Mouse (Mus musculus): ENCODE results near the gene Tbc1d5.
A peak's percentile ranks its signal among the peaks of the same experiment; 100 is the strongest.

The Tbc1d5 gene

DNA sequence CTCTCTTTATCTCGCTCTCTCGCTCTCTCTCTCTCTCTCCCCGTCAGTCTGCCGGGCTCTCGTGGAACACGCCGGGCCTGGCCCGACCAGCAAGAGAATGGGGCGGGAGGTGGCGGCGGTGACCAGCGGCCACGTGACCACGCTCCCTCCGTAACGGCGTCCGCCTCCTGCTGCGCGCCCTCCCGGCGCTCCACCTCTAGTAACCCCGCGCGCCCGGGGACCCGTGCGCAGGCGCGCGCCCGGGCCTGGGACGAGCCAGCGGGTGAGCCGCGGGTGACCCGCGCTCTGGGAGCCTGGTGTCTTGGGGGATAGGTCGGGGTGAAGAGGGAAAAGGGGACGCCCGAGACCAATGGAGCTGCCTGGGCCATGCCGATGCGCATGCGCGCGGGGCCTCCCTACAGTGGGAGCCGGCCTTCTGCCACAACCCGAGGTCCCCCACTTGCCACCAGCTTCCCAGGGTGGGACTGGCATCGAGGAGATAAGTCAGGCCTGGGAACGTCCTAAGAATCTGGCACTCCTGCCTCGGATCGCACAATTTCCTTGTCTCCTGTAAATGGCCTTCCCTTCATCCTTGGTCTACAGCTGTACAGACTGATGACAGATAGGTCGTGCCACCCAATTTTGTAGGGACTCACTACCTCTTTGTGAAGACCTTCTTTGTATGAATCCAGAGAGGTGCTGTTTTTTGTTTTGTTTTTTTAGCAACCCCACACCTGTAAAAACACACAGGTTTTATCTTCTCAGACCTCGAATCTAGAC is at the start of gene Tbc1d5:
Gene Tbc1d5, minus strand, starts transcription at position 158 of the 759 bp plus-strand sequence.
- DNase-seq (ENCODE audit: low spot score), result peak; percentile 78

- no peak for DNase-seq (ENCODE audit: low spot score)
Observed at GRCm38 (mm10) chr17:51226056-51226455, 46.9 kb upstream of the Tbc1d5 start.

GRCm38 (mm10) chr17:51223152-51223551 is 44.0 kb upstream of the Tbc1d5 start:
- no peak for DNase-seq (ENCODE audit: low spot score)

- DNase-seq (ENCODE audit: low spot score), result no peak
Observed at GRCm38 (mm10) chr17:51221075-51221474, 41.9 kb upstream of the Tbc1d5 start.

- no peak for DNase-seq (ENCODE audit: low spot score)
Observed at GRCm38 (mm10) chr17:51219897-51220296, 40.7 kb upstream of the Tbc1d5 start.

- no peak for DNase-seq (ENCODE audit: low spot score)
Observed at GRCm38 (mm10) chr17:51216426-51216825, 37.3 kb upstream of the Tbc1d5 start.

- DNase-seq (ENCODE audit: low spot score), result no peak
Observed at GRCm38 (mm10) chr17:51209565-51209964, 30.4 kb upstream of the Tbc1d5 start.

DNA sequence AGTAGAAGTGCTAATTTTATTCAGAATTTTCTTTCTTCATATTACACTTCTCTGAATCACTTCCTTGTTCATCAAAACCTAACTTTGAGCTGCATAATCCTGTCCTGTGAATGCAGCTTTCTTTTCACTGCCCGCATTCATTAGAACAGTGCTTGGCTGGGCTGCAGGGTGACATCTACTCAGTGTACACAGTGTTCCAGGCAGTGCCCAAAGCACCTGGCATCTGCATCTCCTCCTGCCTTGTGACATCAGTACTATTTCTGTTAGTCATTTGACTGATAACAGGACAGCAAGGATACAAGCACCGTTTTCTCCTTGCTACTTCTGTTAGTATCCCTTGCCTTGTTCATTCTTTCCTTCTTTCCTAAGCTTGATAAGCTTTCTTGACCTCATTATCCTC is 25.5 kb upstream of the Tbc1d5 start:
- DNase-seq (ENCODE audit: low spot score), result no peak

DNA sequence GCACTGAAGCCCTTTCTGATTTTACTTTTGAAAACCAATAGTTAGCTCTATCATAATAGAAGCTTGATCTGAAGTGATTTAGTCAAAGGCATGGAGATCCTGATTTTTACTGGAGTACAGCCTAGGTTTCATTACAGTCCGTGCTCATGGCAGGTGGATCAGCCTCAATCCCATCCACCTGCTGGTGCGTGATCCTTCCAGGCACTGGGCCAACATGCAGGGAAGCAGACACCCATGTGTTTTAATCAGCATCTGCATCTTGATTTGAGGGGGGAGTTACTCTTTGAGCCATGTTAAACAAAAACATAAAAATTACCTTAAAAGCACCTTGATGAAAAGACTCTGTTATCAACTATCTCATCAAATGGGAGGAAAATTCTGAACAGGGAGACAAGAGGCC is 16.4 kb upstream of the Tbc1d5 start:
- DNase-seq (ENCODE audit: low spot score), result no peak

- DNase-seq (ENCODE audit: low spot score), result no peak
Observed at GRCm38 (mm10) chr17:51194787-51195186, 15.6 kb upstream of the Tbc1d5 start.

- no peak for DNase-seq (ENCODE audit: low spot score)
Observed at GRCm38 (mm10) chr17:51191381-51191780, 12.2 kb upstream of the Tbc1d5 start.

DNA sequence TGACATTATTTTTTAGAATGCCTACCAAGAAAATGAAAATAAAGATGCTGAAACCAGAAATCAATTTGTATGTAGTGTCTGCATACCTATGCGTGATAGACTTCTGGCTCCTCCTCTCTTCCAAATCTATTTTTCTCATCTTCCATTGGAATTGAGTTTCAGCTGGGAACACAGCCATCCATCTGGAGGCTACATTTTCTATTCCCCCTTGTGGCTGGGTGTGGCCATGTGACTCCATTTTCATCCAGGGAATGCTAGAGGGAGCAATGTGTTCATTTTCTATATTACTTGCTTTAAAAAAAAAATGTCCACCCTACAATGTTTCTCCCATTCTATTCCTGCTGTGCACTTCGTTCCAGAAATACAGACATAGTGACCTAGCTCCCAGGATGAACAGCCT is 3.6 kb upstream of the Tbc1d5 start:
- no peak for DNase-seq (ENCODE audit: low spot score)

GRCm38 (mm10) chr17:51178491-51179194 is 509 bp downstream of the Tbc1d5 start:
- peak; percentile 9 for DNase-seq (ENCODE audit: low spot score)

DNA sequence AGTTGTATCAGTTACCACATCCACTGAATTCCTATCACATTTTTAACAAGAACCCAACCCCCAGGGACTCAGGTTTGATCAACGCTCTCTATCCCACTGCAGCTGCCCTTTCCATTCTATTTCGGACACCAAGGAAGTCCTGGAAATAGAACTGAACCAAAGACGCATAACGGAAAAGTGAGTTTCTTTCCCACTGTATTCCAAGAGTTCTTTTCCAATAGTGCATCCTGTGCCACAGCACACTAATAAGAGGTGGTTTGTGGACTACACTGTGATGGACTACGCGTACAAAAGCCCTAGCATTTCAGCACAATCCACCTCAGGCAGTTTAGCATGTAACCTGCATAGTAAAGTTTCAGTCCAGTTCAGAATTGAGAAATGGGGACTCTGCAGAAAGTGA is 1.2 kb downstream of the Tbc1d5 start:
- no peak for DNase-seq (ENCODE audit: low spot score)

DNA sequence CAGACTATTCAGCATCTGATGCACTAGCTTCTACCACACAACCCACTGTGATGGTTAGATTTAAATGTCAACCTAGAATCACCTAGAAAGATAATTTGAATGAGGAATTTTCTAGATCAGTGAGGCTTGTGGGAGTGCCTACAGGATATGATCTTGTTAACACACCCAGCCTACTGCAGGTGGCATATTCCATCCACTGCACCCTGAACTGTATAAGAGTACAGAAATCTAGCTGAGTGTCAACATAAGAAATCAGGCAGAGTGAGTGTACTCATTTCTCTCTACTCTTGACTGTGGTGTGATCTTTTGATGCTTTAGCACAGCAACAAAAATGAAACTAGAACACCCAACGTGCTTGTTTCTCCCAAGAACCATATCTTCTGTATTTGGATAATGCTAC is 6.8 kb downstream of the Tbc1d5 start:
- DNase-seq (ENCODE audit: low spot score), result no peak

DNA sequence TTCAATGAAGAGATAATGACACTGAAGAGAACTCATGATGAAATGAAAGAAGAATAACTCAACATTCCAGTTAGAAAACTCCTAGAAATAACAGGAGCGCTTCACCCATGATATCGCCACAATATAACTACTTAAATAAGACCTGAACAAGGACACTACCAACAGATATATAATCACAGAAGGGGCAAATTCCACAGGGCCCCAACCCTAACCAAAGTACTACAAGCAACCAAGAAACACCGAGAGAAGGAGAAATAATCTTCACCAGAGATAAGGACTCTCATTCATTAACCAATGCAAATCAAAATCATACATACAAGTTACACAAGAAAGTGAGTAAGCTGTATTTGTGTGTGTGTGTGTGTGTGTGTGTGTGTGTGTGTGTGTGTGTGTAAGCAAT is 7.6 kb downstream of the Tbc1d5 start:
- no peak for DNase-seq (ENCODE audit: low spot score)

DNA sequence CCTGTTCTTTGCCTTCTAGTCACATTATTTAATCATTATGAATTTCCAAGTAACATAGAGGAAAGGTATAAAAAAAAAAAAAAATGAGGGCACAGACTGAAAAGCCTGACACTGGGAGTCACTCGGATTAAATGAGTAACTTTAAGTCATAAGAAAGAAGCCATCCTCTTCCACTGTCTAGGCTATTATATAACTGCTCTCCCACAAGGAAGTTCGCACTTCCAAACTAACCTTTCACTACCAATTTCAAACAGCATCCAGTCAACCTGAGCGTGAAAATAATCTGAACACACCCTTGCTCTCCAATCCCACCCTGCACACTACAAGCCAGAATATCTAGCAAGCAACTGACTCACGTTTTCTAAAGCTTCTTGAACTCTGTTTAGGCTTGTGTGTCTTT is 9.2 kb downstream of the Tbc1d5 start:
- DNase-seq (ENCODE audit: low spot score), result no peak

DNA sequence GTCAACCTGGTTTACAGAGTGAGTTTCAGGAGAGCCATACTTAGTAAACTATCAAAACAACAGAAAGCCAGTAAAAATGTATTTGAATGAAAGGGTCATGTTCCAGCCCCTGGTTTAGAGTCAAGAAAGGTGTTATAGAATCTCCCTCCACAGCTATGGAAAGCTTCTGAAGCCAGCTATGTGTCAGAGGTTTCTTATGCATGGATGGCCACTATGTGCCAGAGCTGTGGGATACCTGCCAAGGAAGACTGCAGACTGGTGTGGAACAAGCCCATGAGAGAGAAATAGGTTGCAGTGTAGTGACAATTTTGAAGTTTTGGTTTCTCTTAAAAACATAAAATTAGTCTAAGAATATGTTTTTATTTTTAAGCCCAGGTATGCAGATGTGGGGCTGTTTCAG is 16.8 kb downstream of the Tbc1d5 start:
- DNase-seq (ENCODE audit: low spot score), result no peak

- DNase-seq (ENCODE audit: low spot score), result no peak
Observed at GRCm38 (mm10) chr17:51159261-51159660, 19.9 kb downstream of the Tbc1d5 start.

DNA sequence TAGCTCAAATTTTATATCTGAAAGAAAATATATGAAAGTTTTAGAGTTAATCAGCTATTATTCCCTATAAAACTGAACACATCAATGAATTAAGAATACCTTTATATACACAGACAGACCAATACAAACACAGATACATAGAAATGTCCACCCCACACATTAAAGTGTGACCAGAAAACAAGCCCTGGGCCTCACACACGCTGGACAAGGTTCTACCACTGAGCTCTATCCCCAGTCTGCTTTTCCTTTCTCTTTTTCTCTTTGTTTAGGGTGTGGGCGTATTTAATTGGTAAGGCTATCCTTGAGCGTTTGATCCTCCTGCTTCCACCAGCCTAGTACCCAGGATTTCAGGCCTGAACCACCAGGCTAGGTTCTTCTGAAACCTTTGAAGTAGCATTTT is 28.2 kb downstream of the Tbc1d5 start:
- DNase-seq (ENCODE audit: low spot score), result no peak

- no peak for DNase-seq (ENCODE audit: low spot score)
Observed at GRCm38 (mm10) chr17:51144983-51145382, 34.2 kb downstream of the Tbc1d5 start.

- DNase-seq (ENCODE audit: low spot score), result no peak
Observed at GRCm38 (mm10) chr17:51142095-51142494, 37.1 kb downstream of the Tbc1d5 start.

DNA sequence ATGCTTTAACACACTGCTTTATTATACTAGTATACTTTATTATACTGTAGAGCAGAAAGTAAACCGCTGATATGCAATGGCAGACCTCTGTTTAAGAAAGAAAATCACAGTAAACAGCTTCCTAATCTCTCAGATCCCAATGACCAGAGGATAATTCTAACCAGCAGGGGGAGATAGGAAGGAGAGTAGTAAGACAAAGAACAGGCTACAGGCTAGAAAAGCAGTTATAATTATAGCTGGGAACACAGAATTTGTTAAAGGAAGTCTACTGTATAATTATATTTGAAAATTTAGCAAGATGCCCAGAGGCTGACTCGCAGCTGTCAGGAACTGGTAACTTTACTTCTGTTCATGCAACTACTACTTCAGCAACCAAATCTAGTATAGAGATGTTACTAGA is 68.0 kb downstream of the Tbc1d5 start:
- no peak for DNase-seq (ENCODE audit: low spot score)

GRCm38 (mm10) chr17:51104294-51104693 is 74.9 kb downstream of the Tbc1d5 start:
- no peak for DNase-seq (ENCODE audit: low spot score)
